Mouse (Mus musculus): ENCODE results near the gene Alox12b. TPM values are rescaled to one million over a fixed set of nuclear protein-coding genes. Genes with fewer than 3 reads are reported as not detected.

Alox12b gene
- total RNA-seq (2021), result not detected
- long read RNA-seq, experiment 1, result 0 reads
- long read RNA-seq, experiment 2, result 0 reads

GRCm38 (mm10) chr11:69156800-69157199 lies at the start of gene Alox12b:
TSS of gene Alox12b (plus strand) at chr11:69156989.
- DNase-seq (ENCODE audit: low spot score in 2 of 2), result no peak

GRCm38 (mm10) chr11:69107676-69108075 lies 49.1 kb upstream of the Alox12b start:
- DNase-seq (ENCODE audit: low spot score in 2 of 2), result peak in 1 of 2 experiments; percentile 21

GRCm38 (mm10) chr11:69108223-69108622 lies 48.6 kb upstream of the Alox12b start:
- DNase-seq (ENCODE audit: low spot score in 2 of 2), result peak in 1 of 2 experiments; percentile 23

GRCm38 (mm10) chr11:69109032-69109900 lies 47.5 kb upstream of the Alox12b start:
- DNase-seq (ENCODE audit: low spot score in 2 of 2), result peak in 1 of 2 experiments; percentile 20

- peak; percentile 95 for DNase-seq (ENCODE audit: low spot score in 2 of 2)
Measured at GRCm38 (mm10) chr11:69110319-69111046, 46.3 kb upstream of the Alox12b start.

- no peak for DNase-seq (ENCODE audit: low spot score in 2 of 2)
Measured at GRCm38 (mm10) chr11:69111051-69111810, 45.6 kb upstream of the Alox12b start.

GRCm38 (mm10) chr11:69111865-69112264 lies 44.9 kb upstream of the Alox12b start:
- no peak for DNase-seq (ENCODE audit: low spot score in 2 of 2)

GRCm38 (mm10) chr11:69114018-69114417 lies 42.8 kb upstream of the Alox12b start:
- DNase-seq (ENCODE audit: low spot score in 2 of 2), result no peak

GRCm38 (mm10) chr11:69114621-69115020 lies 42.2 kb upstream of the Alox12b start:
- no peak for DNase-seq (ENCODE audit: low spot score in 2 of 2)

- no peak for DNase-seq (ENCODE audit: low spot score in 2 of 2)
Measured at GRCm38 (mm10) chr11:69116843-69117242, 39.9 kb upstream of the Alox12b start.

- DNase-seq (ENCODE audit: low spot score in 2 of 2), result peak; percentile 69 to 74
Measured at GRCm38 (mm10) chr11:69117737-69118695, 38.8 kb upstream of the Alox12b start.

- DNase-seq (ENCODE audit: low spot score in 2 of 2), result peak; percentile 91 to 98
Measured at GRCm38 (mm10) chr11:69118765-69119164, 38.0 kb upstream of the Alox12b start.

- peak in 1 of 2 experiments; percentile 19 for DNase-seq (ENCODE audit: low spot score in 2 of 2)
Measured at GRCm38 (mm10) chr11:69119446-69120155, 37.2 kb upstream of the Alox12b start.

- no peak for DNase-seq (ENCODE audit: low spot score in 2 of 2)
Measured at GRCm38 (mm10) chr11:69120221-69121000, 36.4 kb upstream of the Alox12b start, which contains the start of gene Hes7. TSS of gene Hes7 (plus strand) at chr11:69120404.

GRCm38 (mm10) chr11:69121001-69121740 lies 35.6 kb upstream of the Alox12b start:
- DNase-seq (ENCODE audit: low spot score in 2 of 2), result peak in 1 of 2 experiments; percentile 47

- DNase-seq (ENCODE audit: low spot score in 2 of 2), result no peak
Measured at GRCm38 (mm10) chr11:69121741-69122335, 35.0 kb upstream of the Alox12b start.

GRCm38 (mm10) chr11:69122336-69122951 lies 34.3 kb upstream of the Alox12b start, which contains the start of gene 9130213A22Rik:
TSS of gene 9130213A22Rik (minus strand) at chr11:69122589.
- peak; percentile 86 for DNase-seq (ENCODE audit: low spot score in 2 of 2)

Data from adrenal gland, adult 18-20 months (tissue).